Mouse (Mus musculus) ES-E14 (cell line): ENCODE measurements around the gene Ccl28.

Experiments used
- HCFC1 ChIP-seq: IDR thresholded peaks from 2 replicates; pipeline ENCODE4 v1.6.1; 2012; ENCODE audit warnings: low read length, inconsistent platforms, borderline replicate concordance; ENCODE audit not compliant: insufficient read depth
- MAFK ChIP-seq: IDR thresholded peaks from 2 replicates; pipeline ENCODE4 v1.6.1; 2014; ENCODE audit warnings: mild to moderate bottlenecking, low read depth, low read length, inconsistent platforms; ENCODE audit not compliant: insufficient read depth
- ZNF384 ChIP-seq: IDR thresholded peaks from 2 replicates; pipeline ENCODE4 v1.6.1; 2012; ENCODE audit warnings: low read depth, low read length, inconsistent platforms

GRCm38 (mm10) chr13:119638449-119638848 lies 14.8 kb downstream of the Ccl28 start:
- no peak for TF ChIP-seq ZNF384
- no peak for TF ChIP-seq HCFC1
- TF ChIP-seq MAFK, result no peak
